Mouse (Mus musculus) kidney, postnatal 14 days (tissue): Measurements from ENCODE around the gene Frmpd1.

Experiments
- DNase-seq: peaks from one replicate; pipeline ENCODE4 v3.0.0; 2022; ENCODE audit warnings: mixed read lengths

Gene Frmpd1

DNA sequence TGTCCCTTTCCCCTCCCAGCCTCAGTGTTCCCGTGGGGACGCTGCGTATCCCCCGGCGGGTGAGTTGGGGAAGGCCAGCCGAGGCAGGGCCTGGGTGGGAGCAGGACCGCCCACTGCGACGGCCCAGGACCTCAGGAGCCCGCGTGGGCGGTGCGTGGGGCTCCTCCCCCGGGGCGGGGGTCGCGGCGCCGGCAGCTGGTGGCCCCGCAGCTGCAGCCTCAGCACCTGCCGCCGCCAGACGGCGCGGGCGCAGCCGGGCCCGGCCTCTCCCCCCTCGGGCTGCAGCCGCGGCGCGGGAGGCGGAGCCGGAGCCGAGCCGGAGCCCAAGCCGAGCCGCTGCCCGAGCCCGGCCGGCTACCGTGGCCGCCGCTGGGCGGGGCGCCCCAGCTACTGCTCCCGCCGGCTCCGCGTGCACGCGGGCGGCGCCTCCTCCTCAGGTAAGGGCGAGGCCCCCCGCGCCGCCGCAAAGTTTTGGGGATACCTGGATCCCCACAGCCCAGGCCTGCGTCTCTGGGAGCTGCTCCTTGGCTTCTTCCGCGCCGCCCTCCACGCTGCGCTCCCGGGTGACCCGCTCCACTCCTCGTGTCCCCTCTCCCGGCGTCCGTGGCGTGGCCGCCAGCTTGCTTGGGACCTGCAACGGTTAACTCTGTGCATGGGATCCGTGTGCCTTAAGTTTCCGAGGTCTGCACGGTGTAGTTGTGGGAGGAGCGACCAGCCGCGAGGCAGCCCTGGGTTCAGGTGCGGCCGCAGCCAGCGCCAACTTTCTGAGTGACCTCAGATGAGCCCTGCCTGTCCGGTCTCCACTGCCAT, at the start of gene Frmpd1:
Frmpd1 (plus strand) TSS at position 355 of the 810 bp plus-strand sequence.
- DNase-seq = peak; percentile 80

DNA sequence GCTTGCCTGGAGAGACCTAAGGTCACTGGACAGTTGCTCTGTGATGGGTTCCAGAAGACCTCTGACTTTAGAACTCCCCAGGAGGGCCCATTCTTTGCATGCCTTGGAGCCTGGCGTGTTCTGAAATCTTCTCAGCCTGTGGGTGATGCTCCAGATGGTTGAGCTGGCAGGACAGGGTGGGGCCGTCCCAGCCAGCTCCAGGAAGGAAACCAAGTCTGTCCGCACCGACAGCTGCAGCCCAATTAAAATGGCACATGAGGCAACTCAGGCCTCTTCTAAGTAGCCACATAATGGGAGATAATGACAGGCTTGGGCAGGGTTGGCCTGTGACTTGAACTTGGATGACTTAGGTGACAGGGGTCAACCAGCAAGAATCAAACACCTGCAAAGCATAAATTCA, 47.0 kb upstream of the Frmpd1 start:
- peak; percentile 3 for DNase-seq

DNA sequence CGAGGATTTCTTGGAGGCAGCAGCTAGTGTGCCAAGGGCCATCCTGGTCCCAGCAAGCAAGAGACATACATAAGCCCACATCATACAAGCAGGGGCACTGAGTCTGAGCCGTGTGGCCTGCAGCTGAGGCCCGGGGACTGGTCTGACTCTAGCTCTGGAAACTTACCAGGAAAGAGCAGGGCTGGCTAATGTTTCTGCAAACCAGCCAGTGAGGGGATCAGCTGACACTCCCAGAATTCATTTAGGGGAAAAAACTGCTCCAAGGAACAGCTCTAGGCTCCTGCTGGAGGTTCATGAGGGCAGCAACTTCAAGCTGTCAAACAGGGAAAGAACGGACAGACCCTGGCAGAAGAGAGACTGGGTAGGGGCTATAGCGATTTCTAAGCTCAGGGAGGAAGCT, 42.8 kb upstream of the Frmpd1 start:
- no peak for DNase-seq

DNA sequence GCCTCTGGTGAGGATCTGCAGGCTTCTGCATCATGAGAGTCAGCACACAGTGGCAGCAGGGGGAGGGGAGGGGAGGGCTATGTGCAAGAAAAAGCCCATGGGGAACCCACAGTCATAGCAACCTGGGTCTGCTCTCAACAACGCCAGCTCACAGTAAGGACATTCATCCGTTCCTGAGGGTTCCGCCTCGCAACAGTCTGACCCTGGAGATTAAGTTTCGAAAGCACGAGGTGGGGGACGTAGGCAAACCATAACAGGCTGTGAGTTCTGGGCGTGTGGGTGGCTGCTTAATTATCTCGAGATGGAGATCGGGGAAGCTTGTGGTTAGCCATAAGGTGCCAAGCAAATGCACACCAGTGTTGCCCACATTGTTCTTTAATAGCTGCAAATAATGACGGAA, 42.3 kb upstream of the Frmpd1 start:
- no peak for DNase-seq

GRCm38 (mm10) chr4:45143005-45143404, 41.7 kb upstream of the Frmpd1 start:
- no peak for DNase-seq

DNA sequence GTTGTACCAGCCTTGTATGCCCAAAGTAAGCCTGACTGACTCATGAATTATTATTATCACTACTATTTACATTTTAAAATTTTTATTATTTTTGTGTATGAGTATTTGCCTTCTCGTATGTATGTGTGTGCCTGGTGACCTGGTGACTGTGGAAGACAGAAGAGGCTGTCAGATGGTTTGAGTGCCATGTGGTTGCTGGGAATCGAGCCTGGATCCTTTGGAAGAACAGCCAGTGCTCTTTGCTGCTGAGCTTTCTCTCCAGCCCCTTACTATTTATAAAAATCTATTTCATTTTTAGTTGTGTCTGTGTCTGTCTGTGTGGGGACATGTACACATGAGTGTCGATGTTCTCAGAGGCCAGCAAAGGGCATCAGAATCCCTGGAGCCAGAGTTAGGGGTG, 28.2 kb upstream of the Frmpd1 start:
- DNase-seq = no peak

- no peak for DNase-seq
These were observed 26.1 kb upstream of the Frmpd1 start for GRCm38 (mm10) chr4:45158608-45159007.

DNA sequence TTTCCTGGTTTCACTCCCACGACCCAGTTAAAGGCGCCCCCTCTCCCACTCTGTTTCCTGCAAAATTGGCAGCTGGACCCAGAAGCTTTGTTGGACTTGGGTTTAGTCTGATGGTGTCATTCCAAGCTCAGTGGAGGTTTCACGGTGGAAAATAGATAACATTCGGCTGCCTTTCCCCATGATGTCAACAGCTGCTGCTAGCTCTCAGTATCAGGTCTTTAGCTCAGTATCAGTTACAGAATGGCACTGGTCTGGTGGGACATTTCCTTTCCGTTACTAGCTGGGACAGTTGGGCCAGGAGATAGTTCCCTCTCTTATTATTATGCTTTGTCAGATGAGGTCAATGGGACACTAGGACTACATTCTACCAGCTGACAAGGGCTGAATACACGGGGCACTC, 23.9 kb upstream of the Frmpd1 start:
- DNase-seq = no peak

GRCm38 (mm10) chr4:45163711-45164110, 21.0 kb upstream of the Frmpd1 start:
- peak; percentile 37 for DNase-seq

- DNase-seq = no peak
These were observed 19.2 kb upstream of the Frmpd1 start for GRCm38 (mm10) chr4:45165477-45165876.

DNA sequence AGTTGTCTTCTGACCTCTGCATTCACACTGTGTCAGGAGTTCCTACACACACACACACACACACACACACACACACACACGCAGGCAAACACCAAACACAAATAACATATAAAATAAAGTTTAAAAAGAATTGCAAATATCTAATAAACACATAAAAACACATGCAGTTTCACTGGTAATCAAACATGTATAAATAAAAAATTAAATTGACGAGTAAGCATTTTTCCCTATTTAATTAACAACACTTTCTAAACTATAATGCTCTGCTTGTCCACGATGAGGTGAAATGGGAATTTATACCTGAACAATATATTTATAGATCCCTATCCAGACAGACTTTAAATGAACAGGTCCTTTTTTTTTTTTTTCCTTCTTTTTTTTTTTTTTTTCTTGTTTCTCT, 18.7 kb upstream of the Frmpd1 start:
- DNase-seq = no peak

DNA sequence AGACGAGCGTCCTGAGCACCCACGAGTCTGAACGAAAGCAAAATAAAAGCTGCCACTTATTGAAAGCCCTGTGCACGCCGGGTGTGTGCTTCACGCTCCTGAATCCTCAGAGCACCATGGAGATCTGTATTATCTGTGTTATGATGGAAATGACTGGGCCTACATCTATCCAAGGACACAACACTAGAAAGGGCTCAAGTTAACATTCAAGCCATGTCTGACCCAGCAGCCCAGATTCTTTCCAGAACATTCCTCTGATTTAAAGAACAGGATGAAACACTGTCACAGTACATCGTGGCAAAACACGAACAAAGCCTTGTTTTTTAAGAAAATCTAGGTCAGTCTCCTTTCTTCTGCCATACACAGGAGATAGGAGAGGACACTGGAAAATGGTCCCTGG, 13.3 kb upstream of the Frmpd1 start:
- no peak for DNase-seq

GRCm38 (mm10) chr4:45183818-45184520, 706 bp upstream of the Frmpd1 start:
- no peak for DNase-seq

DNA sequence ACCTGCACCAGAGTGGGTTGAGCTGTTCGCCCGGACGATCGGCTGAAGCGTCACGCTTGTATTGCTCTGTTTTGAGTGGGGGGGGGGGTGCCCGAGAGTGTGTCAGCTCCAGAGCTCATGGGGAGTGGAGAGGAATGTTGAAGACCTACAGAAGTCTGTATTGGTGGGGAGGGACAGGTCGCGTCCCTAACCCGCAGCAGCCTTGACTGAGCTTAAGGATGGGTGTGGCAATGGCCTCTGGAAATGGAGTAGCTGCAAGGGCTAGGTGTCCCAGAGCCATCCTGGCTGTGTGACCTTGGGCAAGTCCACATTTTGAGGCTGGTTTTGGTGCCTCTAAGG, 625 bp downstream of the Frmpd1 start:
- DNase-seq = no peak

GRCm38 (mm10) chr4:45198296-45198695, 13.6 kb downstream of the Frmpd1 start:
- no peak for DNase-seq

DNA sequence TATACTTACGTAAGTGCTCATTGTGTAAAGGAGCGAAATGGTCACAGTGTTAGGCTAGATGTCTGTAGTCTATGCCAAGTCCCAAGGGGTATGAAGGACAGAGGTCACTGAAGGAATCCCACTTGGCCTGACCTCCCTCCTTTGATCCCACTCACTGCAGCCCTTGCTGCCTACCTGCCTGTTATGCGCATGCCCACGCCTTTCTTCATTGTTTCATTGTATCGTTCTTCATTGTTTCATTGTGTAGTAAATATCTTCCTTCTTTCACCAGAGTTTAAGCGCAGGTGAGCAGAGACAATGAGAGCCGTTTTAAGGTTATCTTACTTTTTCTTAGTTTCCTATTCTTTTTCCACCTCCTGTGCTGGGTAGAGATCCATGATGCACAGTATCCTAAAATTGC, 18.6 kb downstream of the Frmpd1 start:
- DNase-seq = no peak

DNA sequence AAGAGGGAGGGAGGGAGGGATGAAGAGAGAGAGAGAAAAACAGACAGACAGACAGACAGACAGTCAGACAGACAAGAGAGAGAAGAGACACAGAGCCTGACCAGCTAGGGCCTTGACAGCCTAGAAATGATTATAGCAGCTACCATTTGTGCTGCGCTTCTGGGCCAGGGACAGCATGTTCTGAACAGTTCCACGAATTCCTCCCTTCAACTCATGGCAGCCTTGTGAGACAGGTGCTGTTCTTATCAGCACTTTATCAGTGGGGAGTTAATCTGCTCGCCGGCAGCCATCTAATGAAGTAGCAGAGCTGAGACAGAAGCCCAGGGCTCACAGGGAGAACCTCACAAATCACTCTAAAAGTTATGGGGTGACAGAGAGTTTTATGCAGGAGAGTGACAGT, 22.8 kb downstream of the Frmpd1 start:
- DNase-seq = no peak

DNA sequence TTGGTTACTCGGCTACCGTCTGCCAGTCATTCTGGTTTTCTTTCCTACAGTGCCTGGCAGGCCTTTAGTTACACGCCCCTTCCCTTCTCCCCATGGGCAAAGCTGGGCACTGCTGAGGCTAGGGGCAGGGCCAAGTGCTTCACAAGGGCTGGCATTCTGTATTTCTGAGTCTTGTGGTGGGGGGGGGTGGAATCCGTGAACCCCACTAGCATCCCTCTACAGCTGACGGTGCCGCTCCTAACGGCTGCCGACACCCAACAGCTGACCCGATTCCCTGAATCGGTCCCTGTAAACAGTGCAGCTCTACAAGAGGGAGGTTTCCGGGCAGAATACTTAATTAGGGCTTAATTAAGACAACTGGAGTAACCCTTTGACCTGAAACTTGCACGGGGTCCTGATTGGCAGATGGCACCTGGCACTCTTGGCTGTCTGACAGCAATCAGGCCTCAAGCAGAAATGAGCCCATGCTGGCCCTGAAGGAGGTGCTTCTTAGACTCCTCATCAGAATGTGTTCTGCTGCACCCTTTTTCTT, 24.2 kb downstream of the Frmpd1 start:
- no peak for DNase-seq

DNA sequence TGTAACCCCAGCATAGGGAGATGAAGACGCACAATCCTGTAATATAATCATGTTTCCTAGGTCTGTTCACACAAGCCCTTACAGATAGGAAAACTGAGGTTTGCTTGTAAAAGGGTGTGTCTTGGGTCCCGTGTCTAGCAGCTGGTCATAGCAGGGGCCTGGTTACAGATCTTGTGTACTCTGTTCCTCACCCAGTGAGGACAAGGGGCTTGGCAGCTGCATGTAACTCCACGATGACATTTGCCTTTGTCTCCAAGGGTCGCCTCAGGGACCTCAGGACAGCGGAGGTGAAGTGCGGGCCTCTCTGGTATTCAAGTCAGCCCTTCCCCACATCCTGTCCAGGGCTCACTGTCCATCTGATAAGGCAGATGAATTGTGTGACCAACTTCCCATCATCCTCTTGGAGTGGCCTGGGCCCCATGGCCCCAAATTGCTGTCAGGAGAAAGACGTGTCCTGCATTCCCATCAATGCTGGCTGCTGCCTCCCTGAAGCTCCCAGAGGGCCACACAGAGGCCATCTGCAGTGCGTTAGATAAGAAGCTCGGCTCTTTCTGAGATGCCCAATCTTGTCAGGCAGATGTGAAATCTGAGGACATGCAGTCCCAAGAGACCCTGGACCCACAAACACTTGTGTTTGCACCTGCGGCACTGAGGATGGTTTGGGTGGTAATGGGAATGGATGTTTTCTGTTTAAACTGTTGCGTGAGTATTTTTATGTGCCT, 27.8 kb downstream of the Frmpd1 start:
- DNase-seq = no peak

DNA sequence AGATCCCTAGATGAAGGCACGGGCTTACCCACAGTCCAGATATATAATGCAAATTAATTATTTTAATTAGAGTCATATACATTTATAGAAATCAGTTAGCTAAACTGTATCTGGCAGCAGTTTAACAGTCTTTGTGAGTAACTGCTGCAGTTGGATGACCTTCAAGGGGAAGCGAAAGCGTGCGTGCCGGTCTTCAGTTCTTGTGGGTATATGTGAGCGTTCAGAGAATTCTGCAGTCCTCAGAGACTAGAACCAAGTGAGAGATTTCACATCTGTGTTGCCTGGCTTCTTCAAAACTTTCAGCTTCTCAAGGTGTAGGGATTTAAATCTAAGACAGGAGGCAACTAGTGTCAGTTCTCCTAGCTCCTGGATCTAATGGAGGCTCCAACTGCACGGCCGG, 35.3 kb downstream of the Frmpd1 start:
- DNase-seq = no peak

DNA sequence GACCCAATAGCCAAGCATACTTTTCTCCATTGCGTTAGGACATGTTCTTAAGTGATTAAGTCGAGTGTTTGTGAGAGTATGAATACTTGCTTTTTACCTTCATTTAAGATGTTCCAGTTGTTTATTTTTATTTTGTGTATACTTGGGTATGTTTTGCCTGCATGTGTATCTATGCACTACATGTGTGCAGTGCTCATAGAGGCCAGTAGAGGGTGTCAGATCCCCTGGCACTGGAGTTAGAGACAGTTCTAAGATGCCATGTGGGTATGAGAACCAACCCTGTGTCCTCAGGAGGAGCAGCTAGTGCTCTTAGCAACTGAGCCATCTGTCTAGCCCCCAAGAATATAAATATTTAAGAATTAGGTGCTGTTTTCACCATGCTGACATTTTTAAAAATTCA, 37.7 kb downstream of the Frmpd1 start:
- no peak for DNase-seq

GRCm38 (mm10) chr4:45230263-45230662, 45.6 kb downstream of the Frmpd1 start:
- DNase-seq = no peak

DNA sequence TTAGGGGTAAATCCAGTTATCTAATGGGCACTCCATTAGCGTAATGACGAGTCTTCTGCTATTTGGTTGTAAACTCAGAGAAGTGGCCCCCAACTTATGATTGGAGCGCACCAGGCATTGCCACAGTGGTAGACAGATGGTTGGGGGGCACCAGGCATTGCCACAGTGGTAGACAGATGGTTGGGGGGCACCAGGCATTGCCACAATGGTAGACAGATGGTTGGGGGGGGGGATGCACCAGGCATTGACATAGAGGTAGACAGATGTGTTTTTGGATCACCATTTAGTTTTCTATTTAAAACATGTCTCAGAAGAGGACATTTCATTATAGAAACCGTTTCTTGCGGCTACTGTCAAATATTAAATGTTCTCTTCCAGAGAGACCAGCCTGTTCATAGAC, 53.6 kb downstream of the Frmpd1 start:
- DNase-seq = no peak

DNA sequence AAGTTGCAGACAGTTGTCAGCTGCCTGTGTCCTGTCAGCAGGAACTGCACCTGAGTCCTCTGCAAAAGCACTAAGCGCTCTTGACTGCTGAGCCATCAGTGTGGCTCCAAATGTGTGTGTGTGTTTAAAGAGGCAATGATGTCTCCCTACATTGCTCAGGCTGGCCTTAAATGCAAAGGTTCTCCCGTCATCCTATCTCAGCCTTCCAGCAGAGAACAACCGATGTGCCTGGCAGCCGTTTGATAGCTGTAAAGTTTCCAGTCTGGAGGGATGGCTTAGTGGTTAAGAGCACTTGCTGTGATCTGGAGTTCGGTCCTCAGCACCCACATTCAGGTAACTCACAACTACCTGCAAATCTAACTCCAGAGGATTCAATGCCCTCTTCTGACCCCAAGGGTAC, 56.7 kb downstream of the Frmpd1 start:
- DNase-seq = no peak
